Mouse (Mus musculus) heart, postnatal 0 days (tissue): Measurements from ENCODE around the gene Agpat3.

Experiments
- CTCF ChIP-seq: IDR thresholded peaks from 2 replicates; pipeline ENCODE4 v1.5.1; 2016; ENCODE audit warnings: antibody characterized with exemption, control low read depth, low read depth
- EP300 ChIP-seq: IDR thresholded peaks from 2 replicates; pipeline ENCODE4 v1.6.1; 2016; ENCODE audit warnings: antibody characterized with exemption, low read depth

DNA sequence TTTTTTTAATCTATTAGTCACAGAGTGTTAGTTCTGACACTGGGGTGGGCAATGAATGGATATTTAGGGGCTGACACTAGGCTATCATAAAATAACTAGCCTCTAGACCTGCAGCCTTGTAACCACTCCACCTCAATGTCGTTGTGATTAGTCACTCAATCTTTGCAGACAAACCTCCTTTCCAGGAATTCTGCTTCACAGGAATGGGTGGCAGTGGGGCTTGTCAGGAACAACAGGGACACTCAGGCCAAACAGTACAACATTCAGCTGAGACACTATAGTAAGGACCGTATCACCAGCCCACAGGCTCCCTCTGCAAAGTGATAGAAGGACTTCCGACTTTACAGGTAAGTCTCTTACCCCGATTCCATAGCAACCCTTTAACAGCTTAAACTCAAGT, 105.6 kb downstream of the Agpat3 start:
- TF ChIP-seq CTCF (no peak), EP300 (no peak)
